20 mouse cellular contexts compared by ENCODE assay signal in genomic region chr2:35244241-35244640, GRCm38 (mm10). TPM values are rescaled to one million over a fixed set of nuclear protein-coding genes. Genes with fewer than 3 reads are reported as not detected.
DNase-seq lines count a peak whose midpoint lies in the region; ATAC-seq lines count a peak whose summit lies in the region.
"Had no signal": no experiment of that assay in that cellular context is flagged by ENCODE, and none has a peak within 500 bp of the region (broad histone marks: within the 10 kb centered on the region; RNA-seq: fewer than 3 reads in every experiment).

No protein-coding gene starts in this region.

- H3K4me3 ChIP-seq in kidney, embryonic 15.5 days (replicated peaks) = no peak overlapping the region
- H3K4me3 ChIP-seq: embryonic facial prominence, embryonic 12.5 days; heart, embryonic 13.5 days; hindbrain, embryonic 13.5 days had no signal

- H3K27me3 ChIP-seq in kidney, embryonic 15.5 days = no peaks in the 10 kb centered on the region
- H3K27me3 ChIP-seq: embryonic facial prominence, embryonic 12.5 days; heart, embryonic 13.5 days; hindbrain, embryonic 13.5 days had no signal

- no peaks in the 10 kb centered on the region for H3K9me3 ChIP-seq in kidney, embryonic 15.5 days (replicated peaks)
- H3K9me3 ChIP-seq: embryonic facial prominence, embryonic 12.5 days had no signal

- peaks cover 23% of the 10 kb centered on the region for H3K4me1 ChIP-seq in kidney, embryonic 15.5 days
- H3K4me1 ChIP-seq: embryonic facial prominence, embryonic 12.5 days; hindbrain, embryonic 13.5 days had no signal

- intact Hi-C loops in heart, postnatal 10 days (cut with DNase I) = no loop called here

- H3K4me2 ChIP-seq in kidney, embryonic 15.5 days = no peak overlapping the region
- H3K4me2 ChIP-seq: embryonic facial prominence, embryonic 12.5 days; heart, embryonic 13.5 days; hindbrain, embryonic 13.5 days had no signal

- no peak for DNase-seq in kidney, adult 8-10 months
- DNase-seq in frontal cortex, postnatal 14 days (ENCODE audit: low spot score in 2 of 2) = no peak
- DNase-seq in heart, postnatal 10 days = no peak
- DNase-seq in cerebellum, adult 9-11 months = no peak
- DNase-seq: adrenal gland, postnatal 14 days; B cell, adult 2 months; cerebellum, adult 2 months; cerebellum, postnatal 14 days; gastrocnemius, postnatal 25 days; heart, adult 11 months; heart, postnatal 4 days had no signal

- H3K9ac ChIP-seq in kidney, embryonic 15.5 days = no peak overlapping the region
- H3K9ac ChIP-seq: embryonic facial prominence, embryonic 12.5 days; heart, embryonic 13.5 days; hindbrain, embryonic 13.5 days had no signal

- ATAC-seq in kidney, embryonic 15.5 days (replicated peaks; ENCODE audit: low FRiP score) = no peak
- ATAC-seq in granulocyte monocyte progenitor cell, adult 5-6 weeks (replicated peaks; ENCODE audit: poor library complexity, severe bottlenecking) = peak; percentile 68
- 0 out of 2 replicates have a peak, but pooled peaks have one; percentile 19 for ATAC-seq in megakaryocyte-erythroid progenitor cell, adult 5-6 weeks (replicated peaks; ENCODE audit: low FRiP score, low TSS enrichment, poor library complexity, severe bottlenecking)
- ATAC-seq: CD4-positive, CD25-positive, alpha-beta regulatory T cell, adult 4 months; forebrain, embryonic 16.5 days; hindbrain, postnatal 0 days had no signal

- WGBS in kidney, embryonic 15.5 days = 56% methylated on average over 3 of the region's 3 CpGs

- no peaks in the 10 kb centered on the region for H3K36me3 ChIP-seq in kidney, embryonic 15.5 days
- H3K36me3 ChIP-seq: embryonic facial prominence, embryonic 12.5 days; heart, embryonic 13.5 days; hindbrain, embryonic 13.5 days had no signal

- 0 out of 2 replicates have a peak overlapping the region, but pooled peaks have one; percentile 14 for H3K27ac ChIP-seq in kidney, embryonic 15.5 days
- H3K27ac ChIP-seq: embryonic facial prominence, embryonic 12.5 days; heart, embryonic 13.5 days; hindbrain, embryonic 13.5 days; hindbrain, postnatal 0 days had no signal

RNA-seq across cellular contexts. Expression of gene Gsn, which starts 11.9 kb away (rescaled TPM):
- 129 and 144 TPM in 2 replicates for polyA plus RNA-seq in kidney, embryonic 15.5 days (2015; fragmentation: Nextera tagmentation; extraction: Ambion mirVana)
- 3.7 and 7.8 TPM in 2 replicates for total RNA-seq in granulocyte monocyte progenitor cell, adult 5-6 weeks (2014; fragmentation: Nextera tagmentation)
- 8.4 and 10.0 TPM in 2 replicates for total RNA-seq in granulocyte monocyte progenitor cell, adult 5-6 weeks (2017)
- total RNA-seq in megakaryocyte-erythroid progenitor cell, adult 5-6 weeks (2014; fragmentation: Nextera tagmentation) = 15.8 and 16.1 TPM in 2 replicates
- 3.7 and 5.2 TPM in 2 replicates for total RNA-seq in megakaryocyte-erythroid progenitor cell, adult 5-6 weeks (2017)
- 100 to 1,000 TPM; 213 to 249 TPM for total RNA-seq in heart, postnatal 10 days (2021)

RNA-seq across cellular contexts. Expression of gene Rab14, which starts 43.3 kb away (rescaled TPM):
- 342 and 349 TPM in 2 replicates for polyA plus RNA-seq in kidney, embryonic 15.5 days (2015; fragmentation: Nextera tagmentation; extraction: Ambion mirVana)
- total RNA-seq in granulocyte monocyte progenitor cell, adult 5-6 weeks (2014; fragmentation: Nextera tagmentation) = 102 and 118 TPM in 2 replicates
- total RNA-seq in granulocyte monocyte progenitor cell, adult 5-6 weeks (2017) = 102 and 136 TPM in 2 replicates
- 97.8 and 106 TPM in 2 replicates for total RNA-seq in megakaryocyte-erythroid progenitor cell, adult 5-6 weeks (2014; fragmentation: Nextera tagmentation)
- total RNA-seq in megakaryocyte-erythroid progenitor cell, adult 5-6 weeks (2017) = 92.0 and 129 TPM in 2 replicates
- total RNA-seq in heart, postnatal 10 days (2021) = 100 to 1,000 TPM; 154 to 160 TPM

Comparison
In these comparisons a context has a peak if more than half of its experiments do, and no peak if none do; other contexts are left out.
1. RNA of gene Gsn, which starts 11.9 kb away (total RNA-seq): 213 to 249 TPM in heart, postnatal 10 days; 3.7 to 16.1 TPM in megakaryocyte-erythroid progenitor cell, adult 5-6 weeks and 3.7 to 10.0 TPM in granulocyte monocyte progenitor cell, adult 5-6 weeks; every median in the first group is over 10 times any median in the second.